Mouse (Mus musculus): Measurements from ENCODE around the gene 4930556J24Rik. TPM values are rescaled to one million over a fixed set of nuclear protein-coding genes. Genes with fewer than 3 reads are reported as not detected.
"Not testable (repeated sequence)": the region's sequence is repeated elsewhere in the genome, so short reads cannot be mapped to it uniquely, and the experiment has no call there.

The 4930556J24Rik gene
- 0.22 and 0.29 TPM in 2 replicates for polyA plus RNA-seq (2014; fragmentation: Nextera tagmentation; extraction: Ambion mirVana)

DNA sequence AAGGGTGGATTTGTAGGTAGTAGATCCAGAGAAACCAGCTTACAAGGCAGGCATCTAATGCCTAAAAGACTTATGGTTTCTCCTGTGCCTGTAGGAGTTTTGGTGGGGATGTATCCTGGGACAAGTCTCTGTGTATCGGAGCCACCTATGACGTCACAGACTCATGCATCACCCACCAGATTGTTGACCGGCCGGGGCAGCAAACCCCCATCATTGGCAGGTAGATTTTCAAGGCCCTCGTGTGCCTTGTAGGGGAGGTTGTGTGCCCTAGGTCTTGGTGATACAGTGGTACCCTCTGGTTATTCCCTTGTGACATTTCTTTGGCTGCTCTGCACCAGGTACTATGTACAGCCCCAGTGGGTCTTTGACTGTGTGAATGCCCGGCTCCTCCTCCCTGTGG, at the start of gene 4930556J24Rik:
Gene 4930556J24Rik (minus strand): TSS at position 101 of the 400 bp plus-strand sequence.
- no peak within 1 kb of the TSS for H3K4me3 ChIP-seq (ENCODE audit: low read depth, low read length)
- no peak for ATAC-seq (ENCODE audit: insufficient number of reproducible peaks, insufficient read depth, low FRiP score, low read depth)
- H3K36me3 ChIP-seq (ENCODE audit: control insufficient read depth, insufficient read depth, low read length) = peaks cover 73% of the 10 kb centered on the region
- H3K9ac ChIP-seq (replicated peaks; ENCODE audit: low read depth, low read length) = no peak within 1 kb of the TSS
- no peaks in the 10 kb centered on the region for H3K9me3 ChIP-seq (ENCODE audit: control insufficient read depth, low read depth, low read length)
- H3K27ac ChIP-seq (ENCODE audit: low read length) = no peak within 1 kb of the TSS
- H3K27me3 ChIP-seq (ENCODE audit: control insufficient read depth, insufficient read depth, low read length) = no peaks in the 10 kb centered on the region
- WGBS = 94% methylated on average over 6 of the region's 6 CpGs
- no peak within 1 kb of the TSS for H3K4me2 ChIP-seq (replicated peaks; ENCODE audit: low read depth, low read length)
- H3K4me1 ChIP-seq (ENCODE audit: control insufficient read depth, insufficient read depth, low read length) = no peaks in the 10 kb centered on the region

DNA sequence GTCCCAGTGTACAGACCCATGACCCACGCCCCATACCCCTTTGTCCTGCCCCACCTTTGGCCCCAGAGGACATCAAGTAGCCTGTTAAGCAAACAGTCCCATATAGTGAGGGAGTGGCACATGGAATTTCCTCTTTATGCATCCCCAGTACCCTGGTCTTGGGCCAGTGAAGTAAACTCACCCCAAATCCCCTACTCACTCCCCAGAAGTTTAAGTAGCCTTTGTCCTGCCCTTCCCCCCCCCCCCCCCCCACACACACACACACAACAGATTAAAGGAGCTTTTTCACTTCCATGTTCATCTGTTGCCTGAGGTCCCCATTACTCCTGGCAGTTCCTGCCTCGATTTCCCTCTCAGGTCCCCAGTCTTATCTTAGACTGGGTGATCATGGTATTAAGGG, 46.7 kb upstream of the 4930556J24Rik start:
- no peak overlapping the region for H3K27ac ChIP-seq (ENCODE audit: low read length)
- no peaks in the 10 kb centered on the region for H3K4me1 ChIP-seq (ENCODE audit: control insufficient read depth, insufficient read depth, low read length)
- no peak overlapping the region for H3K4me3 ChIP-seq (ENCODE audit: low read depth, low read length)
- ATAC-seq (ENCODE audit: insufficient number of reproducible peaks, insufficient read depth, low FRiP score, low read depth) = no peak
- H3K27me3 ChIP-seq (ENCODE audit: control insufficient read depth, insufficient read depth, low read length) = no peaks in the 10 kb centered on the region
- no peak overlapping the region for H3K4me2 ChIP-seq (replicated peaks; ENCODE audit: low read depth, low read length)
- no peaks in the 10 kb centered on the region for H3K36me3 ChIP-seq (ENCODE audit: control insufficient read depth, insufficient read depth, low read length)
- H3K9ac ChIP-seq (replicated peaks; ENCODE audit: low read depth, low read length) = no peak overlapping the region
- WGBS = 62% methylated on average over 2 of the region's 2 CpGs
- H3K9me3 ChIP-seq (ENCODE audit: control insufficient read depth, low read depth, low read length) = no peaks in the 10 kb centered on the region

DNA sequence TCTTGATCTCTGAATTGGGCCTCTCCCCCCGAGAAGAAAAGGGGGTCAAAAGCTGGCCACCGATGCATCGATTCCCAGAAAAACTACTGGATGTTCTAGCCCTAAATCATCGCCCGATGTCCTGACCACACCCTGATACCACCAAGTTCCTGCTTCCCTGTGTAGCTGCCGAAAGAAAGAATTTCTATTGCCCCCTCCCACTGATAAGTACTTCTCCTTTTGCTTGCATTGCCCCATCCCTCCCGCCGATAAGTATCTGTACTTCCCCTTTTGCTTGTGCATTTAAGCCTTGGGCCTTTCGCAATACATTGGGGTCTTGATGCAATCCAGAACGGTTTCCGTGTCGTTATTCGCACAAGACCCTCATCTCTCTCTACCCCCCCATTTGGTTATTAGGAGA, 45.5 kb upstream of the 4930556J24Rik start:
- not testable (repeated sequence) for H3K9me3 ChIP-seq (ENCODE audit: control insufficient read depth, low read depth, low read length); H3K4me3 ChIP-seq (ENCODE audit: low read depth, low read length); H3K36me3 ChIP-seq (ENCODE audit: control insufficient read depth, insufficient read depth, low read length); H3K27ac ChIP-seq (ENCODE audit: low read length); H3K27me3 ChIP-seq (ENCODE audit: control insufficient read depth, insufficient read depth, low read length); H3K9ac ChIP-seq (replicated peaks; ENCODE audit: low read depth, low read length); ATAC-seq (ENCODE audit: insufficient number of reproducible peaks, insufficient read depth, low FRiP score, low read depth); H3K4me1 ChIP-seq (ENCODE audit: control insufficient read depth, insufficient read depth, low read length); H3K4me2 ChIP-seq (replicated peaks; ENCODE audit: low read depth, low read length)
- WGBS = 88% methylated on average over 13 of the region's 13 CpGs

DNA sequence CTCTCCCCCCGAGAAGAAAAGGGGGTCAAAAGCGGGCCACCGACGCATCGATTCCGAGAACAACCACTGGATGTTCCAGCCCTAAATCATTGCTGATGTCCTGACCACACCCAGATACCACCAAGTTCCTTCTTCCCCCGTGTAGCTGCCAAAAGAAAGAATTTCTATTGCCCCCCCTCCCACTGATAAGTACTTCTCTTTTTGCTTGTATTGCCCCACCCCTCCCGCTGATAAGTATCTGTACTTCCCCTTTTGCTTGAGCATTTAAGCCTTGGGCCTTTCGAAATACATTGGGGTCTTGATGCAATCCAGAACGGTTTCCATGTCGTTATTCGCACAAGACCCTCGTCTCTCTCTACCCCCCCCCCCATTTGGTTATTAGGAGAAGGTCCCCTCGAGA, 39.2 kb upstream of the 4930556J24Rik start:
- ATAC-seq (ENCODE audit: insufficient number of reproducible peaks, insufficient read depth, low FRiP score, low read depth); H3K27ac ChIP-seq (ENCODE audit: low read length); H3K36me3 ChIP-seq (ENCODE audit: control insufficient read depth, insufficient read depth, low read length); H3K4me1 ChIP-seq (ENCODE audit: control insufficient read depth, insufficient read depth, low read length); H3K9me3 ChIP-seq (ENCODE audit: control insufficient read depth, low read depth, low read length); H3K27me3 ChIP-seq (ENCODE audit: control insufficient read depth, insufficient read depth, low read length); H3K4me2 ChIP-seq (replicated peaks; ENCODE audit: low read depth, low read length); H3K9ac ChIP-seq (replicated peaks; ENCODE audit: low read depth, low read length); H3K4me3 ChIP-seq (ENCODE audit: low read depth, low read length): not testable (repeated sequence)
- 85% methylated on average over 14 of the region's 14 CpGs for WGBS

DNA sequence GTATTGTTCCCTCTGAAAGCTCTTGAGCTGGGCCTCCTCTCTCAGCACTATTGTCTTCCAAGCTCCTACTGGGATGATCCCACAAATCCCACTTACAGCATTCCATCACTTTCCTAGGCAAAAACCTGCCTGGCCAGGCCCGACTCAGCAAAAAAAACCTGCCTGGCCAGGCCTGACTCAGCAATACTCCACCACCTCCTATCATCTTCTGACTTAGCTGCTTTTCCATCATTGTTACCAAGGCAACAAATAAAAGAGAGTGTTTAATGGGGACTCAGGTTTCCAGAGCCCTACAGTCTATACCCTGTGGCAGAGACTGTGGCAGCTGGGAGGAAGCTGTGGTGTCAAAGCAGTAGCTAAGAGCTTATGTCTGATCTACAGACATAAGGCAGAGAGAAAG, 36.0 kb upstream of the 4930556J24Rik start:
- Histone ChIP-seq H3K4me3 (ENCODE audit: low read depth, low read length) (no peak overlapping the region), H3K9ac (replicated peaks; ENCODE audit: low read depth, low read length) (no peak overlapping the region), H3K4me1 (ENCODE audit: control insufficient read depth, insufficient read depth, low read length) (no peaks in the 10 kb centered on the region), H3K27ac (ENCODE audit: low read length) (no peak overlapping the region), H3K4me2 (replicated peaks; ENCODE audit: low read depth, low read length) (no peak overlapping the region), H3K27me3 (ENCODE audit: control insufficient read depth, insufficient read depth, low read length) (no peaks in the 10 kb centered on the region), H3K36me3 (ENCODE audit: control insufficient read depth, insufficient read depth, low read length) (no peaks in the 10 kb centered on the region), H3K9me3 (ENCODE audit: control insufficient read depth, low read depth, low read length) (0 out of 2 replicates have a peak, but pooled peaks cover 2% of the 10 kb centered on the region)
- WGBS = 78% methylated on average over 1 of the region's 1 CpGs
- ATAC-seq (ENCODE audit: insufficient number of reproducible peaks, insufficient read depth, low FRiP score, low read depth) = no peak

DNA sequence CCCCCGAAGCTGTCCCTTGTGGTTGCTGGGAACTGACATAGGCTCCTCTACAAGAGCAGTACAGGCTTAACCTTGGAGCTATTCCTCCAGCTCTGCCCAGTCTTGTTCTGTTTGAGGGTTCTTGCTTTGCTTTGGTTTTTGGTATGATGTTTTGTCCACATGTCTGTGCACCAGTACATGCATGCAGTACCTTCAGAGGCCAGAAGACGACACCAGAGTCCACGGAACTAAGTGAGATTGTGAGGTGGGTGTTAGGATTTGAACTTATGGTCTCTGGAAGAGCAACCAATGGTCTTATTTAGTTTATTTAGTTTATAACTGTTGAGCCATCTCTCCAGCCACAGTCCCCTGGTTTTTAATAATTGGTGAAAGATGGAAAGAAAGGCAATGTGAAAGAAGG, 29.9 kb upstream of the 4930556J24Rik start:
- H3K9ac ChIP-seq (replicated peaks; ENCODE audit: low read depth, low read length) = no peak overlapping the region
- no peaks in the 10 kb centered on the region for H3K36me3 ChIP-seq (ENCODE audit: control insufficient read depth, insufficient read depth, low read length)
- H3K4me2 ChIP-seq (replicated peaks; ENCODE audit: low read depth, low read length) = no peak overlapping the region
- no peak for ATAC-seq (ENCODE audit: insufficient number of reproducible peaks, insufficient read depth, low FRiP score, low read depth)
- no peak overlapping the region for H3K27ac ChIP-seq (ENCODE audit: low read length)
- 80% methylated on average over 3 of the region's 3 CpGs for WGBS
- H3K27me3 ChIP-seq (ENCODE audit: control insufficient read depth, insufficient read depth, low read length) = no peaks in the 10 kb centered on the region
- no peaks in the 10 kb centered on the region for H3K9me3 ChIP-seq (ENCODE audit: control insufficient read depth, low read depth, low read length)
- H3K4me1 ChIP-seq (ENCODE audit: control insufficient read depth, insufficient read depth, low read length) = no peaks in the 10 kb centered on the region
- no peak overlapping the region for H3K4me3 ChIP-seq (ENCODE audit: low read depth, low read length)

DNA sequence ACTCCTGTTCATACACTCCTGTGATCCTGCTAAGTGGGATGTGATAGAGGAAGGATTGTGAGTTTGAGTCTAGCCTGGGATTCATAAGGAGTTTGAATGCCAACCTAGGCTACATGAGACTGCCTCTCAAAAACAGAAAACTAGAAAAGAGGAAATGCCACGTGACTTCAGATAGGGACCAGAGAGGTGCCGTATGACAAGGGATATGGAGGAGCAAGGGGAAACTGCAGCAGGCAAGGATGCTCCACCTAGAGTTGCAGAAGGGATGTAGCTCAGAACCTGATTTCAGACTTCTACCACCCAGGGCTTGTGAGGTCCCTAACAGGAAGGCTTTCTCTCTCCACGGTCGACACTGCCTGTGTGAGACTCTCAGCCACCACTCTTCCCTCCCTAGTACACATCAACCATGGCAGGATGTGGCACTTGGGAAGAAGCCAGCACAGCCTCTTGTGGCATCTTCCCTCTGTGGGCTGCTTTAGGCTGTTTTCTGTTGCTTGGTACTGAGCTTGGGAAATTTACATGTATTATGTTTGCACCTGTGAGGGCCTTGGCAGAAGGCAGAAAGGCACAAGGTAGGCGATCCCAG, 28.7 kb upstream of the 4930556J24Rik start:
- H3K9ac ChIP-seq (replicated peaks; ENCODE audit: low read depth, low read length) = no peak overlapping the region
- no peak overlapping the region for H3K27ac ChIP-seq (ENCODE audit: low read length)
- H3K4me1 ChIP-seq (ENCODE audit: control insufficient read depth, insufficient read depth, low read length) = no peaks in the 10 kb centered on the region
- H3K4me3 ChIP-seq (ENCODE audit: low read depth, low read length) = no peak overlapping the region
- 0 out of 2 replicates have a peak, but pooled peaks cover 2% of the 10 kb centered on the region for H3K27me3 ChIP-seq (ENCODE audit: control insufficient read depth, insufficient read depth, low read length)
- no peaks in the 10 kb centered on the region for H3K9me3 ChIP-seq (ENCODE audit: control insufficient read depth, low read depth, low read length)
- no peak for ATAC-seq (ENCODE audit: insufficient number of reproducible peaks, insufficient read depth, low FRiP score, low read depth)
- H3K36me3 ChIP-seq (ENCODE audit: control insufficient read depth, insufficient read depth, low read length) = no peaks in the 10 kb centered on the region
- H3K4me2 ChIP-seq (replicated peaks; ENCODE audit: low read depth, low read length) = no peak overlapping the region
- 61% methylated on average over 5 of the region's 5 CpGs for WGBS

DNA sequence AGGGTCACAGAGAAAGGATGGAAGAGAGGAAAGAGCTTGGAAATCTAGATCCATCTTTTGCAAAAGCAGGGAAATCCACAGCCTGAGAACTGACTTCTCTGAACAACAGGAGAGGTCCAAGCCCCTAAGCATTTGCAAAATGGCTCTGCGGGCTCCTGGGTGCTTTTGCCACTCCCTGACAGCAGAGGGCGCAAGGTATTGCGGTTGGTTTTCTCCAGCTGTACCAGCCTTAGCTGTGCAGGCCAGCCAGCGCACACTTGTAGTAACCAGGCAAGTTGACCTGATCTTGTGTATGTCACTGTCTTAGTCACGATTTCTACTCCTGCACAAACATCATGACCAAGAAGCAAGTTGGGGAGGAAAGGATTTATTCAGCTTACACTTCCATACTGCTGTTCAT, 25.0 kb upstream of the 4930556J24Rik start:
- 6% methylated on average over 5 of the region's 5 CpGs for WGBS
- no peak overlapping the region for H3K4me3 ChIP-seq (ENCODE audit: low read depth, low read length)
- no peak overlapping the region for H3K4me2 ChIP-seq (replicated peaks; ENCODE audit: low read depth, low read length)
- no peak overlapping the region for H3K9ac ChIP-seq (replicated peaks; ENCODE audit: low read depth, low read length)
- H3K36me3 ChIP-seq (ENCODE audit: control insufficient read depth, insufficient read depth, low read length) = no peaks in the 10 kb centered on the region
- H3K27ac ChIP-seq (ENCODE audit: low read length) = no peak overlapping the region
- H3K9me3 ChIP-seq (ENCODE audit: control insufficient read depth, low read depth, low read length) = no peaks in the 10 kb centered on the region
- no peak for ATAC-seq (ENCODE audit: insufficient number of reproducible peaks, insufficient read depth, low FRiP score, low read depth)
- peaks cover 23% of the 10 kb centered on the region for H3K27me3 ChIP-seq (ENCODE audit: control insufficient read depth, insufficient read depth, low read length)
- H3K4me1 ChIP-seq (ENCODE audit: control insufficient read depth, insufficient read depth, low read length) = no peaks in the 10 kb centered on the region

DNA sequence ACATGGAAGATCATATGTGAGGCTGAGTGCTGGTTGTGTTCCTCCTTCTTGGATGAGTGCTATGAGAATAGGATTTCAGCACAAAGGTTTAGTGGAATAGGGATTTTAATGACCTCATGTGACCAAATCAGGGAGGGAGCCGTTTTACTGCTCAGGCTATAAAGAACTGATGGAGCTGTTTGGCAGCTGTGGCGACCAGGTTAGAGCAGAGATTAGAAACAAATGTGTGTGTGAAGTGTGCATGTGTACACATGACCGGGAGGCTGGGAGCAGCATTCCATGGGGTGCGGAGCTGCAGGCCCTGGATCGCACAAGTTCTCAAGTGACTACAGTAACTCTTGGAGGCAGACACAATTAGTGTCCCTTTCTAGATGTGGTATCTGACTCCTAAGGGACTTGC, 23.0 kb upstream of the 4930556J24Rik start:
- 59% methylated on average over 5 of the region's 5 CpGs for WGBS
- H3K4me2 ChIP-seq (replicated peaks; ENCODE audit: low read depth, low read length) = no peak overlapping the region
- H3K4me1 ChIP-seq (ENCODE audit: control insufficient read depth, insufficient read depth, low read length) = no peaks in the 10 kb centered on the region
- no peaks in the 10 kb centered on the region for H3K36me3 ChIP-seq (ENCODE audit: control insufficient read depth, insufficient read depth, low read length)
- no peak overlapping the region for H3K9ac ChIP-seq (replicated peaks; ENCODE audit: low read depth, low read length)
- no peak overlapping the region for H3K4me3 ChIP-seq (ENCODE audit: low read depth, low read length)
- no peak for ATAC-seq (ENCODE audit: insufficient number of reproducible peaks, insufficient read depth, low FRiP score, low read depth)
- peaks cover 23% of the 10 kb centered on the region for H3K27me3 ChIP-seq (ENCODE audit: control insufficient read depth, insufficient read depth, low read length)
- H3K27ac ChIP-seq (ENCODE audit: low read length) = no peak overlapping the region
- H3K9me3 ChIP-seq (ENCODE audit: control insufficient read depth, low read depth, low read length) = no peaks in the 10 kb centered on the region
